Mouse (Mus musculus): ENCODE measurements around the gene Map2k5. TPM values are rescaled to one million over a fixed set of nuclear protein-coding genes. Genes with fewer than 3 reads are reported as not detected.

The Map2k5 gene
- total and polyA plus RNA-seq, 2 experiments from 2014 or later: 22.4 to 32.7 TPM

DNA sequence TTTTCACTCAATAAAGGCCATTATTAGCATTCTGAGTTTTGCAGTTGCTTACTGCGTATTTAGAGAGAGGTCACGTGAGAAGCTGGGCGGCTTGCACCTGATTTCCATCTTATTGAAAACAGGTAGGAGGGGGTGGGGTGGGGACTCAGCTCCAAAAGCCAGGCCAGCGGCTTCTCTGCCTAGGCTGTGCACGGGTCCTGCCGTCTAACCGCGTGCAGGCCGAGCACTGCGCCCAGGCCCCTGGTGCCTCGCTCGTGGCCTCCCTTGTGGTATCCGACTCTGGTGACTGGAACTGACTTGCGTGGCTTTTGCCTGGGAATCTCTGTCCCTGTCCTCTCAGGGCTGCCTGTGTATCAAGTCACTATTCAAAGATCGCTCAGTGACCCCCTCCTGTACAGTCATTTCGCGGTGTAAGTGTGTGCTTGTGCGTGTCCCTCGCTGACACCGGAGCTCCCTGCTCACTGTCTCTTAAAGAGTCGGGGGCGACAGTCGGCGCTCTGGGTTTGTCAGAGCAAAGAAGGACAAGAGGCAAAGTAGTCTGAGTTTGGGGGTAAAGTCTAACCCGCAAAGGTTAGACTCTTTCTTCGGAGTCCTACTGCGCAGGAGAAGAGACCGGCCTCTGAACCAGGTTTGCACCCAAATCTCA lies 245.6 kb downstream of the Map2k5 start:
- H3K4me1 ChIP-seq (ENCODE audit: insufficient read depth, low read length): peaks cover 2% of the 10 kb centered on the region; the same call in 1 of the 2 replicates
- ATAC-seq (ENCODE audit: low FRiP score) (peak; percentile 55), DNase-seq (ENCODE audit: low spot score) (no peak)
- H3K9me3 ChIP-seq (ENCODE audit: low read length): no peaks in the 10 kb centered on the region
- no peak for TF ChIP-seq CTCF (IDR thresholded peaks at IDR 0.05)
- peaks cover 30% of the 10 kb centered on the region for H3K27me3 ChIP-seq (ENCODE audit: insufficient read depth, low read length)
- H3K4me3 ChIP-seq (ENCODE audit: low read depth, low read length): peak overlapping the region; percentile 67
- H3K27ac ChIP-seq (ENCODE audit: low read depth, low read length): peak overlapping the region; percentile 82
- no peaks in the 10 kb centered on the region for H3K36me3 ChIP-seq (ENCODE audit: insufficient read depth, low read length)
- peak overlapping the region; percentile 67 for H3K9ac ChIP-seq (replicated peaks; ENCODE audit: low read length, poor library complexity, severe bottlenecking)
- 2% methylated on average over 28 of the region's 28 CpGs for WGBS
- H3K4me2 ChIP-seq (ENCODE audit: low read depth, low read length, poor library complexity, severe bottlenecking): peak overlapping the region; percentile 81

DNA sequence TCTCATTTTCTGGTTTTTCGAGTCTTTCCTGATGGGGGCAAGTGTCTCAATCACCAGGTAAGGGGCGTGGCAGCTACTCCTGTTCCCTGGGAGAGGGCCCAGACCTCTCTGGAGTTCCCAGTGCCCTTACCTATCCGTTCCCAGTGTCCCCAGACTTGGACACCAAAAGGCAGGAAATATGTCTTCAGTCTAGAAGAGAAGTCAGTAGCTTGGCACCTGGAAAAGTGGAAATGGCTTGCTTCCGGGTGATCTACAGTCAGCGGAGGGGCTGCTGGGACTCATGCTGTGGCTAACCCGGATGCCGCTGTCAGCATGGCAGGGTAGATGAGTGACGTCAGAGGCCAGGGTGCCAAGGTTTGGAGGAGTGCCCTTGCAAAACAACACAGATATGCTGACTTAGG lies 248.1 kb downstream of the Map2k5 start:
- Histone ChIP-seq H3K4me3 (ENCODE audit: low read depth, low read length) (no peak overlapping the region), H3K9ac (replicated peaks; ENCODE audit: low read length, poor library complexity, severe bottlenecking) (no peak overlapping the region), H3K27ac (ENCODE audit: low read depth, low read length) (no peak overlapping the region), H3K36me3 (ENCODE audit: insufficient read depth, low read length) (no peaks in the 10 kb centered on the region), H3K4me1 (ENCODE audit: insufficient read depth, low read length) (0 out of 2 replicates have a peak, but pooled peaks cover 2% of the 10 kb centered on the region), H3K9me3 (ENCODE audit: low read length) (no peaks in the 10 kb centered on the region), H3K4me2 (ENCODE audit: low read depth, low read length, poor library complexity, severe bottlenecking) (no peak overlapping the region), H3K27me3 (ENCODE audit: insufficient read depth, low read length) (peaks cover 6% of the 10 kb centered on the region)
- ATAC-seq (ENCODE audit: low FRiP score) (no peak), DNase-seq (ENCODE audit: low spot score) (no peak)
- WGBS: 85% methylated on average over 8 of the region's 8 CpGs
- TF ChIP-seq CTCF (IDR thresholded peaks at IDR 0.05): no peak

DNA sequence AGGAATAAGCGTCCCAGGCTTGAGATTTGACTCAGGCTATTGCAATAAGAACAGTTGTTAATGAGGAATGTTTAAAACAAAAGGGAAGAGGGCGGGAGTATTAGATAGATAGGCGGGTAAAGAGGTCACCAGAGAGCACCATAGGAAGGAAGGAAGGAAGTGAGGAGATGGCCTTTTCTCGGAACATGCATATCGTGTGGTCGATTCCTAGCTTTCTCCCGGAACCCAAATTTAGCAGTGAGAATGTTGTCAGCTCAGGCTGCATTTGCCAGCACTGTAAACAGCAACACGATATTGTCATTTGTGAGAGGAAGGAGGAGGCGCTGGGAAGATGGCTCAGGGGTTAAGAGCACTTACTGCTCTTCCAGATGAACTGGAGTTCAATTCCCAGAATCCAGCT lies 253.2 kb downstream of the Map2k5 start:
- H3K4me1 ChIP-seq (ENCODE audit: insufficient read depth, low read length): no peaks in the 10 kb centered on the region
- no peak for TF ChIP-seq CTCF (IDR thresholded peaks at IDR 0.05)
- ATAC-seq (ENCODE audit: low FRiP score) (no peak), DNase-seq (ENCODE audit: low spot score) (no peak)
- H3K36me3 ChIP-seq (ENCODE audit: insufficient read depth, low read length): no peaks in the 10 kb centered on the region
- H3K4me3 ChIP-seq (ENCODE audit: low read depth, low read length): no peak overlapping the region
- H3K4me2 ChIP-seq (ENCODE audit: low read depth, low read length, poor library complexity, severe bottlenecking): no peak overlapping the region
- WGBS: 68% methylated on average over 9 of the region's 9 CpGs
- H3K9ac ChIP-seq (replicated peaks; ENCODE audit: low read length, poor library complexity, severe bottlenecking): no peak overlapping the region
- no peak overlapping the region for H3K27ac ChIP-seq (ENCODE audit: low read depth, low read length)
- no peaks in the 10 kb centered on the region for H3K27me3 ChIP-seq (ENCODE audit: insufficient read depth, low read length)
- no peaks in the 10 kb centered on the region for H3K9me3 ChIP-seq (ENCODE audit: low read length)

DNA sequence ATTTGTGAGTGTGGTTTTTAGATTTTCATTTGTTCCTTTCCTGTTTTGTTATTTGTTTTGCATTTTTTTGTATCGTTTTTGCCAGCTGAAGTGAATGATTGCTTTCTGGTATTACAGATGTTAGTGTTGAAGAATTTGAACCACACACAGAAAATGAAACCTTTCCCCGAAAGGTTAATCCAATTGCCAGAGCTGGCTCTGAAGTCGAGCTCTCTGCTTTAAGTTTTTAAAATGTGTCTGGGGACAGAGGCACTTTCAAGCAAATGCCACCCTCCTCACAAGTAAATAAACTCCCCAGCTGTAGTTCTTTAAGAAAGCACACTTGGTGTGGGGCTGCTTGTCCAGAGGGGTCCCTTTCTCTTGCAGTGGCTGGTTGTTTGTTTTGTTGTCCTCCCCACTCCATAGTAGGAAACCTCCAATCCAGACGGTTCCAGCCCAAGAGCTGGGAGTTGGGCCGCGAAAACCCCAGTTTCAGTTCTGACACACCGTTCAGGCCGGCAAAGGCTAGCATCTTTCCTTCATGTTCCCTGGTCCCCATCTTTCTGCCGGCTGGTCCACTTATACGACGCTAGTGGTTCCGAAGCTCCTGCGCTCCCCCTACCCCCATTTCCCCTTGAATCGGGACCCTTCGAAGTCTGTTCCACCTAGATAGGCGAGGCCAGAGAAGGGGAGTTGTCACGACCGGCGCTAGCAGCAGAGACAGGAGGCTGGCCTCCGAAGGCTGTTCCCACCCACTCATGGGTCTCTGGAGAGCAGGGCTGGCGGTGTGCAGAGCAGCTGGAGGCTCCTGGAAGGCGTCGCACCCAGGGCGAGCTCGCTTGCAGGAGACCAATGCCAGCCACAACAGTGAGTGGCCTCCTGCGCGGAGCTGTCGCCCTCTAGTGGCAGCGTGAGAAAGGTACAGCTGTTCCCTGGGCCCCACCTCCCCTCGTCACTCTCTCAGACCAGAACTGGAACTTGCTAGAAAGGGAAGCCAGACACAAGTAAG lies 254.0 kb downstream of the Map2k5 start:
- WGBS: 6% methylated on average over 30 of the region's 30 CpGs
- ATAC-seq (ENCODE audit: low FRiP score): peak; percentile 89
- Histone ChIP-seq H3K27ac (ENCODE audit: low read depth, low read length) (peak overlapping the region; percentile 34; the same call in 1 of the 2 replicates), H3K4me1 (ENCODE audit: insufficient read depth, low read length) (no peaks in the 10 kb centered on the region), H3K4me2 (ENCODE audit: low read depth, low read length, poor library complexity, severe bottlenecking) (peak overlapping the region; percentile 90), H3K4me3 (ENCODE audit: low read depth, low read length) (peak overlapping the region; percentile 47), H3K9ac (replicated peaks; ENCODE audit: low read length, poor library complexity, severe bottlenecking) (peak overlapping the region; percentile 56; the same call in 1 of the 2 replicates), H3K27me3 (ENCODE audit: insufficient read depth, low read length) (no peaks in the 10 kb centered on the region), H3K9me3 (ENCODE audit: low read length) (no peaks in the 10 kb centered on the region), H3K36me3 (ENCODE audit: insufficient read depth, low read length) (no peaks in the 10 kb centered on the region)
- TF ChIP-seq CTCF (IDR thresholded peaks at IDR 0.05): peak; percentile 100
- DNase-seq (ENCODE audit: low spot score): peak; percentile 93

DNA sequence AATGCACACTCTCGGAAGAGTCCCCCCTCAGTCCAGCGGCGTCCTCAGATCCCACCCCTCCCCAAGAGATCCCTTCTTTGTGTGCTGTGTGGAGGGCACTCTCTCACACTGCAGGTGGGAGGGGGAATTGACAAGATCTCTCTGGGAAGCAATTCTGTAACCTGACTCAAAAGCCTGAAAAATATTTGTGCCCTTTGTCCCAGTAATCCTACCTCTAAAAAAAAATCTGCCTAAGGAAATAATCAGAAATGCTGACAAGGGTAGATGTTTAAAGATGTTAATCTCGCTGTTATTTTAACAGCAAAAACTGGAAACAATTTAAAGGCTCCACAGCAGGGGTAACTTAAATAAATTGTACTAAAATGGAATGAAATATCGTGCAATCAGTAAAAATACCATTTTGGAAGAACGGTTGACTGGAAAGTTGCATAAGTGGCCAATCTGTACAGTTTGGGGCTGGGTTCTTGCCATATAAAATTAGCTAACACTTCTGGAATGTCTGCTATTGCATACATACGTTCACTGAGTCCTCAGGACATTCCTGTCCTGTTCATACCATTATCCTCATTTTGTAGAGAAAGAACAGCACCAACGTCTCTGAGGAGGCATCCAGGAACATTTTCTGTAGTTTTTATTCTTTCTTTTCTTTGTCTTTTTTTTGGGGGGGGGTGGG lies 255.4 kb downstream of the Map2k5 start:
- no peaks in the 10 kb centered on the region for H3K9me3 ChIP-seq (ENCODE audit: low read length)
- no peak for TF ChIP-seq CTCF (IDR thresholded peaks at IDR 0.05)
- no peaks in the 10 kb centered on the region for H3K36me3 ChIP-seq (ENCODE audit: insufficient read depth, low read length)
- H3K9ac ChIP-seq (replicated peaks; ENCODE audit: low read length, poor library complexity, severe bottlenecking): no peak overlapping the region
- ATAC-seq (ENCODE audit: low FRiP score) (no peak), DNase-seq (ENCODE audit: low spot score) (no peak)
- H3K4me2 ChIP-seq (ENCODE audit: low read depth, low read length, poor library complexity, severe bottlenecking): no peak overlapping the region
- 35% methylated on average over 8 of the region's 8 CpGs for WGBS
- H3K4me1 ChIP-seq (ENCODE audit: insufficient read depth, low read length): no peaks in the 10 kb centered on the region
- no peak overlapping the region for H3K4me3 ChIP-seq (ENCODE audit: low read depth, low read length)
- H3K27me3 ChIP-seq (ENCODE audit: insufficient read depth, low read length): no peaks in the 10 kb centered on the region
- no peak overlapping the region for H3K27ac ChIP-seq (ENCODE audit: low read depth, low read length)
